Mouse (Mus musculus) right cerebral cortex, postnatal 10 days (tissue): ENCODE measurements around the gene Cplx1.

Experiments used
- DNase-seq, 2 experiments: peaks; one replicate each; pipeline ENCODE4 v3.0.0; 2021; ENCODE audit warnings: low spot score in 2 of 2

Cplx1 gene

DNA sequence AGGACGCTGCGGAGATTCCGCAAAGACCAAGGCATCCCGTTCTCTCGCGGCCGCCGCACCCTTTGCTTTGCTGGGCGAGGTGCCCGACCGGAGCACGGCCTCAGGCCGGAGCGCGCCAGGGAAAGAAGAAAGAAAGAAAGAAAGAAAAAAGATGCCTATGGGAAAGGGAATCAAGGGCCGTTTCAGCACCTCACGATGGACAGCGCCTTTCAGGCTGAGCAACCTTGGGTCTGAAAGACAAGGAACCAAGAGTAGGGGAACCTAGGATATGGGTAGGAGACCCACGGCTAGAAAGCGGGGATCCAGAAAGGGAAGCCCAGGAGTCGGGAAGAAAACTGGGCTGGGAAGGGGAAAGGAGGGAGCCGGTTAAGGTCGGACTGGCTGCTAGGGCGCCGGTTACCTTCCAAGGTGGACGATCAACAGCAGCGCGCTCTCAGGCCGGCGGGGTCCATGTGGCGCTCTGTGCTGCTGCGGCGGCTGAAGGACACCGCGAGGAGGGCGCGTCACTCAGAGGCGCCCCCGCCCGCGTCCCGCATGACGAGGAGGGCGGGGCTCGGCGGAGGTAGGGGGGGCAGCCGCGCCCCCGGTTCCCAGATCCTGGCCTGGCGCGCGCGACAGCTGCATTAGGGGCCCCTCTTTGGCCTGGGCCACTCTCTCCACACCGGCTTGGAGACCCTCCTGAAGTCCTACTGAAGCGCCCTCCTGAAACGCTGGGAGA lies at the start of gene Cplx1:
Gene Cplx1 (minus strand): TSS at position 536 of the 718 bp plus-strand sequence.
- DNase-seq: peak; percentile 81 to 83

DNA sequence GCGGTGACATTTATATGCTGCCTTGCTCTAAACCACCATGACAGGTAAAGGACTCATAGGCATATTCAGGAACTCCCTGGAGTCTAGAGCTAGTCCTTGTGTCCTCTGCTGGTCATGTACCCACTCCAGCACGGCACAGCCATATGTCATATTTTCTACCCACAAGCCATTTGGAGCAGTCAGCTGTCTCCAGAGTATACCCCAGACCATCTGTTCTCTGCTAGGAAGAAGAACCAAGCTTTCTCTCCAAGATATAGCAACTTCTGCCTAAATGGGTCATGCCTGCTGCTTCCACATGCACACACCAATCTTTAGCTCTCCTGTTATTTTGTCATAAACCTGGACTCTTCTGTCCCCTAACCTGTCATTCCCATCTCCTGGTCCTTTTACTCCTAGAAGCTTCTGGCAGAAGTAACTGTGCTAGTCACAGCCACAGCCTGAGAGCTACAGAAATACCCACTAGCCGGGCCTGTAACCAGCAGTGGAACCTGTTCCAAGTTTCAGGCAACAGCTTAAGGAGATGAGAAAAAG lies 31.6 kb upstream of the Cplx1 start:
- peak in 1 of 2 experiments; percentile 58 for DNase-seq

DNA sequence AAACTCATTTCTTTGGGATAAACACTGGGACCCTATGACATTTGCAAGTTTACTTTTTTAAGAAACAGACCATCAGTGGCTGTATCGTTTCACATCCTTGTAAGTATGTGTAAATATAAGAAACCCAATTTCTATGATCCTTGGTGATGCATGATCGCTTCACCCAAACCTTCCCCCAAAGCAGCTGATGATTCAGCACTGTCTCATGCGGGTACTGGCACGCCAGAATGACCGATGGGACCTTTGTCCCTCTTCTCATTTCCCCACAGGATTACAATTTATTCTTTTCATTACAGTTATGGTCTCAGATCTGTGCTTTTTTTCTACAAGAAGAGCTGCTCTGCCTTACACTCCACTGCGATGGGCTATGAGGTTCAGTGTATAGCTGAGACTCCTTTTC lies 23.2 kb upstream of the Cplx1 start:
- no peak for DNase-seq

DNA sequence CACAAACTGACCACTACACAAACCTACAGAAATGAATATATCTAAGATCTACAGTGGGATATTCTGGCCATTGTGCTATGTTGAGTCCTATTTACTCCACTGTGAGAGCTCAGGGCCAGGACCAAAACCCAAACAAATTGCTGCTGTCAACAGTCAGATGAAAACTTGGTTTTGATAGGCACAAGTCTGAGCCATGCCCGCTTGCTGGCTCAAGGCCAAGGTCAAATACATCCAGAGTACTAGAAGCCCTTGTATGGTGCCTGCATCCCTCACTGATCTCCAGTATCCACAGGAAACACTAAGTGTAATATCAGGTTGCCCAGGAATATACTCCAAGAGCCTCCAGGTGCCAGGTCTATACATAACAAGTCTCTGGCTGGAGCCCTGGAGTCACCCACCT lies 21.2 kb upstream of the Cplx1 start:
- DNase-seq: no peak

DNA sequence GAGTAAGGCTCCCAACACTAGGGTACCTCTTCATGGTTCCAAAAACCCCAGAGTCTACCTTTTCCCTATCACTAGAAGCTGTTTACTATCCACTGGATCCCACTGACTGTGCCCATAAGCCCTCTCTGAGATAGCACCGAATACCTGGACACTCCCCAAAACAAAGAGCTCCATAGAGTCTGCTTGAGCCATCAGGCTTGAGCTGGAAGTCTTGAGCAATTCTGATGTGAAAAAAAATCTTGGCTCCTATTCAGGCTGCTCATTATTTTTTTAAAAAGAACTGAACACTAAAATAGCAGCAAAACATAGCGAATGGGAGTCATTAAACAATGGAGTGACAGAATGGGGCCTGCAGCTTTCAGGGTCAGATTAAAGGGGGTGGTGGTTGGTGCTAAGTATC lies 17.3 kb upstream of the Cplx1 start:
- no peak for DNase-seq

DNA sequence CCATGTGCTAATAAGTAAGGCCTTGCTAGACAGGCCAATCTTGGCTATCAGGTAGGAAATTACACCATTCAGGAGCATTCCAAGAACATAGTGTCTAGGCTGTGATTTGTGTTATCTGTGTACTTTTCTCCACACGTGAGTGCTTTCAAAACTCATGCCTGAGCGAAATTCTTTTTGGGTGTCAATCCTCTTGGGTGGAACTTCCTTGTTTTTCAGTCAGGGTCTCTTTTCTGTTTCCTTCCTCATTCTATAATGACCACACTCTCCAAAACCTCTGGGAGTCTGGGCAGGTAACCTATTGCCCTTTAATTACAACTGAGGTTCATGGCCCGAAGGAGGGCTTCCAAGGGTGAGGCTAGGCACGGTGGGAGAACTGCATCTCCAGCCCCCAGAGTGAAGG lies 16.7 kb upstream of the Cplx1 start:
- DNase-seq: no peak

DNA sequence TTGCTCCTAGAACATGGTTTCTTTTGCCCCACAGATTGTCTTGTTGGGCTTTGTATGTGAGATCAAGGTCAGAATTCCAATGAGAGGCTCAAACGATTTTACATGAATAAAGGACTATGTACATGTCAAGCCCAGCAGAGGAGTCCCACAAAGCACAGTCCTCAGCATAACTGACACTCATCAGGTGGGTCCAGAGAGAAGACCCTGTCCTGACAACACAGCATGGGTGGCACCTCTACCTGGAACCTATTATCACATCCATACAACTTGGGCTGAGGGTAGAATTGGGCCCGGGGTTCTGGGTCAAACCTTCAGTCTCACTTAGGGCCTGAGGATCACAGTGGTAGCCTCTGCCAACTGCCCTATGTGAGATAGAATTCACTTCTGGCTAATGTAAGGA lies 15.6 kb upstream of the Cplx1 start:
- DNase-seq: no peak

DNA sequence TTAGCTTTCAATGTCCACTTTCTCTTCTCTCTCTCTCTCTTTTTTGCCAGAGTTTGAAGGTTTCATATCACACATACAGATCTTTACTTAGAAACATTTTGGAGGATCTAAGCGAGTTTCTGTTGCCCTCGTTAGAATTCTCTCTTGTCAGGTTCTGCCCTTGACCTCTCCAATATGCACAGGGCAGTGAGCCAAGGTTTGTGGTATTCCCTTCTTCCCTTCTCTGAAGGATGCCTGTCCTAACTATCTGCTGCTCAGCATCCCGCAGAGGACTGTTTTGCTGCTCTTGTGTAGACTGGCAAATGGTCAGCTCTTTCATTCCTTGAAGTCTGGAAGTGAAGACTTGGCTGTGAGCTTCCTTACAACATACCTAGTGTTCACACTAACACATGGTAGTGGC lies 14.5 kb upstream of the Cplx1 start:
- no peak for DNase-seq

DNA sequence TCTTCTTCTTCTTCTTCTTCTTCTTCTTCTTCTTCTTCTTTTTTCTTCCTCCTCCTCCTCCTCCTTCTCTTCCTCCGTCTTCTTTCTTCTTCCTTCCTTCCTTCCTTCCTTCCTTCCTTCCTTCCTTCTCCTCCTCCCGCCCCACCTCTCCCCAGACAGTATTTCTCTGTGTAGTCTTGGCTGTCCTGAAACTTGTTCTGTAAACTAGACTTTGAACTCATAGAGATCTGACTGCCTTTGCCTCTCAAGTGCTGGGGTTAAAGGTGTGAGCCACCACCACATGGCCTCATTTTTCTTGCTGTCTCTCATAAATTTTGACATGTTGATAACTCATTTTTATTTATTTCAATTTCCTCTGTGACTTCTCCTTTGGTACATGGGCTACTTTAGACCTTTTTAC lies 12.7 kb upstream of the Cplx1 start:
- DNase-seq: no peak

DNA sequence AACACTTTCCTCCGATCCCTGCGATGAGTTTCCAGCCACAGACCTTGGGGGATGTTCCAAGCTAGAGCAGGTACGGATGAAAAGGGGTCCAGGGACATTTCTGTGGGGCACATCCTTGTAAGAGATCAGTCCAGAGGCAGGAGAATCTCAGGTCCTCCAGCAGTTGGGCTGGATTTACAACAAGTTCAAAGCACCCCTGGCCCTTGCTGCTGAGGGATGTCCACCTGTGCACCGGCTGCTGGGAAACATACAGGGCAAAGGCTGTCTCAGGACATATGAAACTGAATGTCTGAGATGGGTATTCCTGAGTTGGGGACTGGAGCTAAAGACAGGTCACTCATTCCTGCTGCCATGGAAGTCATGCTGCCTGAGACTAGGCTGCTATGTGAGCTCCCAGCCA lies 7.2 kb upstream of the Cplx1 start:
- DNase-seq: no peak

DNA sequence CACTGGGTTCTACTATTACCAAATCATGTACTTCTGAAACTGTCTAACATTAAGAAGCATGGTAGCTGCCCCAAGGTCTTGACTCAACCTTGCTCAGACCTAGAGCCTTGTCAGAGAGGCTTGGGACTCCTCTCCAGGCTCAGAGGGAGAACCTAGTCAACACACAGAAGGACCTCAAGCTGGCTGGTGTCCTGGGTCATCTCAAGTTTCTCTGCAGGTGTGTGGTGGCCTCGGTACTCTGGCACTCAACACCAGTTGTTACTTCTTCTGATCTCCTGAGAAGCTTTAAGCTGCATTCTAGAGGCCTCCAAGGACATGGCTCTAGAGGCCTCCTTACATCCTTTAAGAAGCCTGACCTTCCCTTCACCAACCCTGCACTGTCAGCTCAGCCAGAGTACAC lies 4.2 kb upstream of the Cplx1 start:
- DNase-seq: no peak

DNA sequence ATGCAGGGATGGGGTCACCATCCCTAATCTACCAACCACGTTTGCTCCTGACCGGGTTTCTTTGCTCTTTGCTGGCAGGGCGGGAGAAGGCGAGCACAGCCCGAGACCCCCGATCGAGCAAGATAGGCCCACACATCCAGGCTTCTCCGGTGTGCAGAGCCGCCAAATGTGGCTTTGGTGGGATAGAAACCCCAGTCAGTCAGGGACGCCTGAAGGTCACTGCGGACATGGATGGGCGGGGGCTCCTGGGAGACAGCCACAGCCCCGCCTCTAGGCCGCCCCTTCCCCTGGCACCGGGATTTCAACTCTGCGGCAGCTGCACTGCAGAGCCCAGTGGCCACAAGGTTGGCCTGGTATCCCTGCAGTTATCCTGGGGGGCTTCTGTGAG lies 377 bp upstream of the Cplx1 start:
- DNase-seq: peak; percentile 52 to 59

DNA sequence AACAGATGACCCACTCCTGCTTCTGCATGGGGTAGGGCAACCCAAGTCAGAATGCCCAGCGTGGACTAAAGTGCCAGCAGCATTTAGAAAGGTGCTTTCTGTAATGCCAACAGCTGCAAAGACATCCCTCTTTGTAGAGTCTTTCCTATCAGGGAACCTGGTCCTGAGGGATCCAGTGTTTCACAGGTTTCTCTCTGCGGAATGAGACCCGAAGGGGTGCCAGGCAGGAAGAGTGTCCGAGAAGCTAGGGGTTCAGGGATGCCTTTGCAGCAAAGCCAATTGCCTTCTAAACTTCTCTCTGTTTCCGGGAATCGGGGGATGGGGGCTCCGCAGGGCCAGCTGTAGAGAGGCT lies 711 bp downstream of the Cplx1 start:
- no peak for DNase-seq

DNA sequence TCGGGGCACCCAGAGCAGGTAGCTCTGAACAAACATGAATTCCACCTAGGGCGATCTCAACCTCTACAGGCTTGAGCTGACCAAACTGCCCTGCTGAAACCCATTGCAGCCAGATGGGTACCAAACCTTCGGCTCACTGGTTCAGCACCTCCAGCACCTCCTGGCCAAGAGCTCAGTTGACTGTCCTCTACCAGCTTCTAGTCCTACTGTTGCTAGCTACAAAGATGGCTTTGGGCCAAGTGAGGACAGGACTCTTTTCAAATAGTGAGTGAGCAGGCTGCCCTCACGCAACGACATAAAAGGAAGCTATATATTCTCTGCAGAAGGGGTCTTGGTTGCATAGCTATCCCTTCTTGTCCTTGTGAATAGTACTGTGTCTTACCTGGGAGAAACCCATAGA lies 2.2 kb downstream of the Cplx1 start:
- no peak for DNase-seq

DNA sequence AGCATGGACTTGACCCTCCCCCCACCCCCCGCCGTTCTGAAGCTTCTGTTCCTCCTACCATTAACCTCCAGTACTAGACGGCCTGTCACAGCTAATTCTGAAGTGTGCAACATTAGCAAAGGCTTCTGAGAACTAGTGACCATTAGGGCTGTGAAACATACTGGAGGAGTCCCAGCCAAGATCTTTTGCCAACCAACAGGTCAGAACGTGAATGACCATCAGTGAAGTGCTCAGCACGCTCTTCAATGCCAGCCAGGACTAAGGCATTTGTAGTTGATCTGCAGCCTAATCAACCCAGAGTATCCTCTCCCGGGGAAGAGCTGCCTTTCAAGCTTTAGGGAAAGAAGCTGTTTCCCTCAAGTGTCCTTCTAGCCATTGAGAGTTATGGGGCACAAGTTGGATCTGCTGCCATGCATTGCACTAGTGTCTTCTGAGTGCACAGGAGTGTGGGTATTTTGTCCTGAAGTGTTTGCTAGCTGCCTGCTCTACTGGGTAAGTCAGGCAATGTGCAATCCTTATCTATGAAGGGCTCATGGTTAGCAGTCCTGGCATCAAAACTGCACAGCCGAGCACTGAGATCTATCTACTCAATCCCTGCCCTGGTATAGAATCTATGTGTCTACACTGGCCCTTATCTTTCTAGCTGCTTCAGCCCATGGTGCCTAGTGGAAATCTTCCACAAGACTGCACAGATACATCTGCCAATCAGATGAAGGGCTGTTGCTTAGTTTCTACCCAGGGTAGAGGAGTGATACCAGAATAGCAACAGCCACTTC lies 6.1 kb downstream of the Cplx1 start:
- no peak for DNase-seq

DNA sequence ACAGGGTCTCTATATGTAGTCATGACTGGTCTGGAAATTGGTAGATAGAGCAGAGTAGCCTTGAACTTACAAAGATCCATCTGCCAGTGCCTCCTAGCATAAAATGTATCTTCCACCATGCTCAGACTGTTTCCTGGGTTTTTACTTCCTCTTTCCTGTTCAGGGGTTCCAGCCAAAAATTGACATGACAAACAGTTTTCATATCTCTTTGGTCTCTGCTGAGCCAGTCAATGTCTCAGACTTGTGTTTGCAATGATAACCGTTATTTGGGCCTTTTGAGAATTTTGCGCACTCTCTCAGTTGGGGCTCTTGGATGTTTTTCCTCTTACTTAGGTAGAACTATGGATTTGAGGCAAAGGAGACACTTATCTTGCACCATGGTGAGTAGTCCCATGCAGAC lies 15.6 kb downstream of the Cplx1 start:
- no peak for DNase-seq

DNA sequence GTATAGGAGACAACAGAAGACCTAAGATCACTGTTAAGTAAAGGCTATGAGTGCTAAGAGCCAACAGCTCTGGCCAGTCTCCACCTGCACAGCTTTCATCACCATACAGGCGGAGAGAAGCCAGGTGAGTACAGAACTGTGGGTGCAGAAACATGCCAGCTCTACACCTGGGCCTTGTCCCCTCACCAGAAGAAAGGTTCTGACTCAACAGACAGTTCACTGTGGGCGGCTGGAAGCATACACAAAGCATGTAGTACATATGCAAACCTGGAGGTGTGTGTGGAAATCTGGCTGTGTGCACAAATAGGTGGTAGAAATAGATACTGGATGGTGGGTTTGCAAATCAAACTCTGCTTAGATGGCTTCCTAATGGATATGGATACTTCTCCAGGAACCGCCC lies 27.2 kb downstream of the Cplx1 start:
- DNase-seq: no peak

DNA sequence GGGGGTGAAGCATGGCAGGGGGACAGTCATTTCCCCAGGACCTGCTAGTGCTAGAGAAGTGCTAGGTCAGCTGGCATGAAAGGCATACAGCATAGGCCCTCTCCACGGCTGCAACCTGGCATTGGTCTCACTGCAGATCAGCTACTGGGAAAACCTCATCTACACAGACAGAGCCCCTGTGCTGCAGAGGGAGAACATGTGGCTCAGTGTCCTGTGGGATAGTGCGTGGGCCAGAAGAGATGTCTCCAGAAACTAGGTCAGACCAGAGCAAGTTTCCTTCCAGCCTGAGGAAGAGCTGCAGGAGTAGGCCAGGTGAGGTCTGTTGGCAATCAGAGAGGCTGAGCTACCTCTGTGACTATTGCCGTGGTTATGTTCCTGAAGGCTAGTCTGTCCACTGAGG lies 27.9 kb downstream of the Cplx1 start:
- DNase-seq: no peak

DNA sequence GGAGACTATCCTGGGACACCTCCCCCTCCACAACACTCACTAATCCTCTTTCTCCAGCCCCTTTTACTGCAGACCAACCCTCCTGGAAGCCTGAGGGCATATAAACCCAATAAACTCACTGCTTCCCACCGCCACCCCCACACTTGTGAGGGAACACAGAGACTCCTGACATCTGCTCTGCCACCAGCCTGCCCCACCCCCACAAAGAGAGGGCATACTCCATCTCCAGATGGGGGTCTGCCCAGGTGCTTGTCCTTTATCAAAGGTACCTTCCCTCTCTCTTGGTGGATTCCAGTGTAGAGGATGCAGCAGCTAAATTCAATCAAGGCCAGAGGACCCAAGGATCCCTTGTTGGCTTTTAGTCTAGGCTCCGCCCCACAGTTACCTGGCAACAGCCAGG lies 28.8 kb downstream of the Cplx1 start:
- DNase-seq: no peak

DNA sequence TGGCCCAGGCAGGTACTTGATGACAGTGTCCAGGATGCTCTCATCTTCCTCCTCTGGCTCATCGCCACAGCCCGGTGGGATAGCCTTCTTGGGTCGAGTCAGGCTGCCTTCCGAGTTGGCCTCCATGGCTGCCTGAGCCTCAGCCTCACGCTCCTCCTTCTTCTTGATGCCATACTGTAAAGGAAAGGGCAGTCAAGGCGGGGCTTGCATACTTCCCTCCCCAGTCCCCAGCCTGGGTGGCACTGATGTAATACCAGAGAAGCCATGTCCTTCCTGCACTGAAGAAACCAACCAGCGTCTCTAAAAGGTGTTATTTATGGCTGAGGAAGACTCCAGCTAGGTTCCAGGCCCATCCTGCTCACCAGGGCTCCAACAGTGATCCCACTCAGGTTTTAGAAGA lies 29.7 kb downstream of the Cplx1 start:
- no peak for DNase-seq

DNA sequence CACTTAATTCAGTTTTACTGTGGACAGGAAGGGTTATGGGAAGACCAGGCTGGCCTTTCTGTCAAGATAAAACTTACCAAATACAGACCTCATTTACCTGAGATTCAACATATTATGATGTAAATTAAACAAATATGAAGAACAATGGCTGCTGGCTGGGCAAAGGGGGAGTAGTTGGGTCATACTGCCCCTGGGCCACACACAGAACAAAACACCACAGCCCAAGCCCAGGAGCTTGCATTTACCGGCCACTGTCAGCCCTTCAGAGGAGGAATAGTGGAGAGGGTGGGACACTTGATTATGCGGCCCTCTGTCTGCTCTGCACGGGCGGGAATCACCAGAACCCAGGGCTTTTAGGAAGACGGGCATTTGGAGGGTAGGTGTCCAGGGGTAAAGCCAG lies 30.9 kb downstream of the Cplx1 start:
- DNase-seq: no peak

DNA sequence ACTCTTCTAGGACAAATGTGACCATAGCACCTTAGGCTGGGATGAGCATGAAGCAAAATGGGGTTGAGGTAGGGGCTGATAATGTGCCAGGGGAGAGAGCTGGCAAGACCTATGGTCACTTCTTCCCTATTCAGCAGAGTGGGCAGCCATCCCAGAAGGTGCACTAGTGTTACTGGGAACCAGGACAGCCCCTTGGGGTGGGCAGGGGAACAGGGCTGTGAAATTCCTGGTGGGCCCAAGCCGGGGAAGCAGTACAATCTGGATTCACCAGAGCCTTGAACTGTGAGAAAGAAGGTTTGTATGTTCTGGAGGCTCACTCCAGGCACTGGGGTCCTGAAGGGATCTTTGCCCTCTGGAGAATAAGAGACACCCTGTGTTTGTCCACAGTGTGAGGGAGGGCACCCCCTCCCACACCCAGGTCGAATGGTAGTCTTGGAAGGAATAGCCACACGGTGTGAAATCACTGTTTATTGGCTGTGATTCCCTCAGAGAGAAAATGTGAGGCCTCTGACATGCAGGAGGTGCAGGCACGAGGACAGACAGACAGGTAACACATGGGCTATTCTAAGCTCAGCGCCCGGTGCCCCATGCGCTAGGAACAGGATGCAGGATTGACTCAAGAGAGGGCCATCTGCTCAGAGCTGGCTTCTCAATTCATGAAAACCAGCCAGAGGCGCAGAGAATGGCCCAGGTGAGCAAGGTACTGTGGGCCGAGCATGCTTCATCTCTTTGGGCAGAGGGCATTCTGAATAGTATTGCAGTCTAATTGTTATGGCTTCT lies 31.5 kb downstream of the Cplx1 start:
- no peak for DNase-seq

DNA sequence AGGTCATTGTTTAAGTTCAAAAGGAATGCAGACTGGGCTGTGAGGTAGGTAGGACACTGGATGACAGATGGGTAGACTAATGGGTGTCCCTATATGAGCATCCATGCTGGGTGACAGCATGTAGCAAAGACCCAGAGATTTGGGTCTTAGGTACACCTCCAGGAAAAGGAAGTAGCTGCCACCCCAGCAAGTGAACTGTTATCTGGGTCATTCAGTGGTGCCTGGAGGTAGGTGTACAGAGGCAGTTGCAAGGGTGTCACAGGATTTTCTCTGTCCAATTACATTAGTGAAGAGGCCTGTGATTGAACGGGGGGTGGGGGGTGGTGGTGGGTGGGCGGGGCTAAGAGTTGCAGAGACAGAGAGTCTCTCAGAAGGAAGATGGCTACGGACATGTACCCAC lies 33.2 kb downstream of the Cplx1 start:
- DNase-seq: no peak
